Mouse (Mus musculus) thymus, adult 2 months (tissue): ENCODE results near the gene Wfdc8.

Experiments used
- CTCF ChIP-seq: fragments of 200-500 bp; IDR thresholded peaks from 2 replicates; pipeline ENCODE4 v1.5.1; 2012; ENCODE audit warnings: mild to moderate bottlenecking, control low read depth, low read length, moderate library complexity, borderline replicate concordance; ENCODE audit not compliant: control insufficient read depth, poor library complexity, insufficient read depth; ENCODE audit errors: extremely low read depth
- POLR2A ChIP-seq: fragments of 200-500 bp; IDR thresholded peaks from 2 replicates; pipeline ENCODE4 v1.6.1; 2012; ENCODE audit warnings: mild to moderate bottlenecking, low read length, control low read depth, moderate library complexity; ENCODE audit not compliant: control insufficient read depth, poor library complexity, insufficient read depth; ENCODE audit errors: extremely low read depth

- no peak for TF ChIP-seq POLR2A
- TF ChIP-seq CTCF, result no peak
Measured at GRCm38 (mm10) chr2:164641881-164642673, 28.7 kb upstream of the Wfdc8 start.
